ENCODE assay signal across 19 mouse cellular contexts in genomic region chr12:8287970-8288369, GRCm38 (mm10). TPM values are rescaled to one million over a fixed set of nuclear protein-coding genes. Genes with fewer than 3 reads are reported as not detected.
DNase-seq lines count a peak whose midpoint lies in the region; ATAC-seq and TF ChIP-seq lines count a peak whose summit lies in the region.
"Had no signal": no experiment of that assay in that cellular context is flagged by ENCODE, and none has a peak within 500 bp of the region (broad histone marks: within the 10 kb centered on the region; RNA-seq: fewer than 3 reads in every experiment).

No protein-coding gene starts in this region.

- WGBS in liver, embryonic 14.5 days (ENCODE audit: insufficient replicate concordance) = 47% methylated on average over 3 of the region's 3 CpGs
- WGBS in liver, embryonic 12.5 days (ENCODE audit: insufficient replicate concordance) = 67% methylated on average over 3 of the region's 3 CpGs

- H3K4me2 ChIP-seq in liver, embryonic 14.5 days (ENCODE audit: low read depth) = no peak overlapping the region
- H3K4me2 ChIP-seq in liver, embryonic 12.5 days = no peak overlapping the region
- H3K4me2 ChIP-seq: midbrain, embryonic 15.5 days; neural tube, embryonic 12.5 days had no signal

- no peak overlapping the region for H3K27ac ChIP-seq in liver, embryonic 14.5 days
- no peak overlapping the region for H3K27ac ChIP-seq in liver, embryonic 12.5 days
- H3K27ac ChIP-seq: midbrain, embryonic 15.5 days; neural tube, embryonic 12.5 days had no signal

- no peak overlapping the region for H3K9ac ChIP-seq in liver, embryonic 14.5 days (replicated peaks)
- H3K9ac ChIP-seq in liver, embryonic 12.5 days = no peak overlapping the region
- H3K9ac ChIP-seq: midbrain, embryonic 15.5 days; neural tube, embryonic 12.5 days had no signal

- no peaks in the 10 kb centered on the region for H3K36me3 ChIP-seq in liver, embryonic 14.5 days (replicated peaks; ENCODE audit: control insufficient read depth, insufficient read depth, low read depth)
- peaks cover 19% of the 10 kb centered on the region for H3K36me3 ChIP-seq in liver, embryonic 12.5 days
- H3K36me3 ChIP-seq: midbrain, embryonic 15.5 days; neural tube, embryonic 12.5 days had no signal

- H3K4me3 ChIP-seq in liver, embryonic 14.5 days (ENCODE audit: insufficient read depth in 1 of 2, low read depth in 2 of 2, low read length in 2 of 2) = no peak overlapping the region
- H3K4me3 ChIP-seq in liver, embryonic 12.5 days = no peak overlapping the region
- H3K4me3 ChIP-seq: erythroblast, embryonic 14.5 days; midbrain, embryonic 15.5 days; neural tube, embryonic 12.5 days had no signal

- H3K4me1 ChIP-seq in liver, embryonic 14.5 days (replicated peaks; ENCODE audit: control insufficient read depth in 2 of 2, insufficient read depth in 2 of 2, low read length in 1 of 2) = no peaks in the 10 kb centered on the region
- no peaks in the 10 kb centered on the region for H3K4me1 ChIP-seq in liver, embryonic 12.5 days
- H3K4me1 ChIP-seq: neural tube, embryonic 12.5 days had no signal

- peak; percentile 61 for DNase-seq in heart, adult 11 months
- DNase-seq in heart, adult 18-20 months = no peak
- DNase-seq in liver, embryonic 14.5 days (ENCODE audit: low read depth in 3 of 3, low spot score in 3 of 3) = no peak
- peak; percentile 45 for DNase-seq in 416B (ENCODE audit: low read depth)
- peak; percentile 30 for DNase-seq in NIH3T3 (ENCODE audit: low read depth)
- DNase-seq in adrenal gland, adult 8-10 months = no peak
- no peak for DNase-seq in adrenal gland, postnatal 36 days
- DNase-seq: cerebellum, adult 11-12 months; embryo, embryonic 11 days; heart, postnatal 4 days; kidney, adult 18-20 months; left cerebral cortex, postnatal 4 days; spleen, adult 18-20 months had no signal

- no peaks in the 10 kb centered on the region for H3K27me3 ChIP-seq in liver, embryonic 14.5 days (ENCODE audit: control insufficient read depth, insufficient read depth, low read length)
- peaks cover 3% of the 10 kb centered on the region; the same call in 1 of the 2 replicates for H3K27me3 ChIP-seq in liver, embryonic 12.5 days (replicated peaks)
- H3K27me3 ChIP-seq: midbrain, embryonic 15.5 days; neural tube, embryonic 12.5 days had no signal

- no peak for TF ChIP-seq EP300 in liver, embryonic 14.5 days (IDR thresholded peaks at IDR 0.05; ENCODE audit: low read depth)

- H3K9me3 ChIP-seq in liver, embryonic 14.5 days (ENCODE audit: control insufficient read depth, low read length) = no peaks in the 10 kb centered on the region
- H3K9me3 ChIP-seq in liver, embryonic 12.5 days (replicated peaks) = no peaks in the 10 kb centered on the region
- H3K9me3 ChIP-seq: midbrain, embryonic 15.5 days; neural tube, embryonic 12.5 days had no signal

- peak; percentile 23; the same call in 1 of the 2 replicates for TF ChIP-seq CTCF in liver, embryonic 14.5 days (IDR thresholded peaks at IDR 0.05; ENCODE audit: low read depth)

- ATAC-seq in liver, embryonic 14.5 days (ENCODE audit: insufficient read depth) = no peak
- ATAC-seq in liver, embryonic 12.5 days = no peak
- ATAC-seq: midbrain, embryonic 15.5 days had no signal

RNA-seq across cellular contexts. Expression of gene Gdf7, which starts 13.8 kb away (rescaled TPM):
- under 1 TPM; 0.17 to 0.26 TPM for total RNA-seq in heart, adult 18-20 months (2021)
- polyA plus RNA-seq in liver, embryonic 14.5 days (2012; rRNA removed) = not detected in 2 replicates
- polyA plus RNA-seq in liver, embryonic 14.5 days (2014; fragmentation: Nextera tagmentation; extraction: Ambion mirVana) = not detected in 2 replicates
- polyA plus RNA-seq in liver, embryonic 12.5 days (2016; fragmentation: Nextera tagmentation; extraction: Ambion mirVana) = not detected in 2 replicates
- under 1 TPM in 1 of 4 experiments, not detected in 3; 0.23 TPM for total RNA-seq in adrenal gland, adult 8-10 months (2022)
- not detected for total RNA-seq in adrenal gland, postnatal 36 days (2021)
- total RNA-seq: layer of hippocampus, postnatal 10 days; left cerebral cortex, postnatal 4 days had no signal
- polyA plus RNA-seq: erythroblast, embryonic 14.5 days; lung, embryonic 16.5 days had no signal

RNA-seq across cellular contexts. Expression of gene Hs1bp3, which starts 25.3 kb away (rescaled TPM):
- total RNA-seq in heart, adult 18-20 months (2021) = 10 to 100 TPM; 13.8 to 15.6 TPM
- polyA plus RNA-seq in liver, embryonic 14.5 days (2012; rRNA removed) = 2.4 and 2.7 TPM in 2 replicates
- 2.1 and 2.3 TPM in 2 replicates for polyA plus RNA-seq in liver, embryonic 14.5 days (2014; fragmentation: Nextera tagmentation; extraction: Ambion mirVana)
- polyA plus RNA-seq in liver, embryonic 12.5 days (2016; fragmentation: Nextera tagmentation; extraction: Ambion mirVana) = 5.4 and 6.1 TPM in 2 replicates
- total RNA-seq in adrenal gland, adult 8-10 months (2022) = 10 to 100 TPM; 18.4 to 33.8 (median 20.6) TPM
- total RNA-seq in adrenal gland, postnatal 36 days (2021) = 10 to 100 TPM; 12.2 to 18.8 TPM

Comparison
In these comparisons a context has a peak if more than half of its experiments do, and no peak if none do; other contexts are left out.
1. DNase-seq: peak in heart, adult 11 months (single experiment), 416B (single experiment) and NIH3T3 (single experiment); none in heart, adult 18-20 months (0 of 2), liver, embryonic 14.5 days (0 of 3), adrenal gland, adult 8-10 months (single experiment) and adrenal gland, postnatal 36 days (0 of 2).